Mouse (Mus musculus) gastrocnemius, postnatal 25 days (tissue): ENCODE data around the gene Tbce. TPM values are rescaled to one million over a fixed set of nuclear protein-coding genes. Genes with fewer than 3 reads are reported as not detected.

ENCODE experiments used
- DNase-seq: peaks from one replicate; pipeline ENCODE4 v3.0.0; 2022
- total RNA-seq, 2 experiments: library from RNA; stranded (reverse); gene quantifications; 1 replicate in 1 of 2; 2 replicates in 1 of 2; pipeline ENCODE4 v1.2.3; 2021

Gene Tbce
- total RNA-seq, 2 experiments from 2014 or later = 16.8 to 20.2 TPM

DNA sequence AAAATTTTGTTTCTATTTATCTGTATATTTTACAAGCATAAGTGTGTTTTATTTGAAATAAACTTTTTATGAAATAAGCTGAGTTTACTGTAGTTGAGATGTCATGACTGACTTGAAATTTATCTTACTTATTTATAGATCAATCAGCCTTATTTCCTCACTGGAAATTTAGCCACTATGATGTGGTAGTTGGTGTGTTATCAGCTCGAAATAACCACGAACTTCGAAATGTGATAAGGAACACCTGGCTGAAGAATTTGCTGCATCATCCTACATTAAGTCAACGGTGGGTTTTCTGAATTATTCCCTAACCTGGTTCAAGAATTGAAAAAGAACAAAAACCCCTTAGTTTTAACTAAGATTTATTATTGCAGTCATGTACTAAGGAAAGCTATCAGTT lies 73.3 kb downstream of the Tbce start:
- DNase-seq = no peak

DNA sequence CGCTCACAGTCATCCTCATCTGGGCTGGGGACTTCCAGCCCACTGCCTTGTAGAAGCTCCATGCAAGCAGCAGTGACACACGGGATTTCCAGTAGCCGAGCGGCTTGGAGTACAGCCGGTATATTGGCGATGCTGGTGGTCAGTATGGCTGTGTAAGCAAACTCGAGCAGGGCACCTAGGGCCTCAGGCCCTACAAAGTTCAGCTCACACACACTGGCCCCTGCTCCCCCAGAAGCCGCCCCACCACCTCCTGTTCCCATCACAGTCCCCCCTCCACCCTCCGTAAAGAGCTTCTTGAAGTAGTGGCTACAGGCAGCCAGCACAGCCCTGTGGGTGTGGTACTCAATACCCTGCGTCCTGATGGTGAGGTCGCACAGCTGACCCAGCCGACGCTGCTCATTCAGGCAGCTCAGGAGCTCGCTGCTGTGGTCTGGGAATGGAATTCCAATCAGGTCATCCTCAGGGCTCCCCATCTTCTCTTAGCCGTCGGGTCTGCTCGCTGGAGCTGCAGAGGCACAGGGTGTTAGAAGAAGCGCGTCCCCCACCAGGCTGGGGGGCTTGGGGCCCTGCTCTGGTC lies 74.0 kb downstream of the Tbce start:
- no peak for DNase-seq

DNA sequence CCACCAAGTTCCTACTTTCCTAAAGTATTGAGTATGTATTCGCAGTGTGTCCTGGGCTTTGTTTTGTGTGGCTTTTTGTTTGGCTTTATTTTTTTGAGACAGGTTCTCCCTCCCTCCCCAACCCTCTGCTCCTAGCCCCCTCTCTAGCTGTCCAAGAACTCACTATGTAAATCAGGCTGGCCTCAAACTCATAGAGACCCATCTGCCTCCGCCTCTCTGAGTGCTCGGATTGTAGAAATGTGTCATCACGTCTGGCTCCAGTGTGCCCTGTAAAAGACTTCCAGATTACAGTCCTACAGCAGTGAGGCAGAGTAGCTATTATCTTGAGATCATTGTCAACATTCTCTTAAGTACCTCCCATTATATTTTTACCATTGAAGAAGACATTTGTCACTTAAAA lies 78.4 kb downstream of the Tbce start:
- DNase-seq = no peak

DNA sequence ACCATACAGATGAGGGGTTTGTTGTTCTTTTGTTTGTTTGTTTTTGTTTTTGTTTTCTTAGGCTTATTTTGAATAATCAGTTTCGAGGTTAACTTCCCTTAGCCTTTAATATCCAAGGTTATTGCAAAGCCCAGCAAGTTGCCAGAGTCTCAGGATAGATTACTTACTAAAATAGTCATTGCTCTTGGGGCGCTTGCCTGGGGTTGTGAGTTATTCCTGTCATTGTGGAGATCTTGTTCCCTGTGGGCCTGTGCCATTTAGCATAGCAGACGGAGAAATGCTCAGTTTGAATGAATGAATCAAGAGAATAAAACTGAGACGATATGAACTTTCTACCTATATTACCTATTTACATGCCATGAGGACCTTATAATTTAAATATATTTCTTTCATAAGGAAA lies 79.2 kb downstream of the Tbce start:
- peak; percentile 14 for DNase-seq

DNA sequence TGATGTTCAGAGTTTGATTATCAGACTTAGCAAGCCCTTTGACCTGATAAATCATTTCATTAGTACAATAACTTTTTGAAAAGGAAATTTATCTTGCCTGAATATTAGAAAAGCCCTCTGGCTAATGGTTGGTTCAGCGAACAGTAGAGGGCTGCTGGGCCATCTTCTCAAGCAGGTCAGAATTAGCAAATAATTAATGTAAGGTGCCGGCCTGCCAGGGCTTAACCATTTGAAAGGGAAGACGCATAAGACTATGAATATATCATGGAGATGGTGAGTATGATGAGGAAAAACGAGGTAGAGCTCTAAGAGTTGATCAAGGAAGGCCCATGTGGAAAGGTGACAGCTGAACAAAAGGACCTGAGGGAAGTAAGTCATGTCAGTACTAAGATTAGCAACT lies 82.8 kb downstream of the Tbce start:
- no peak for DNase-seq

DNA sequence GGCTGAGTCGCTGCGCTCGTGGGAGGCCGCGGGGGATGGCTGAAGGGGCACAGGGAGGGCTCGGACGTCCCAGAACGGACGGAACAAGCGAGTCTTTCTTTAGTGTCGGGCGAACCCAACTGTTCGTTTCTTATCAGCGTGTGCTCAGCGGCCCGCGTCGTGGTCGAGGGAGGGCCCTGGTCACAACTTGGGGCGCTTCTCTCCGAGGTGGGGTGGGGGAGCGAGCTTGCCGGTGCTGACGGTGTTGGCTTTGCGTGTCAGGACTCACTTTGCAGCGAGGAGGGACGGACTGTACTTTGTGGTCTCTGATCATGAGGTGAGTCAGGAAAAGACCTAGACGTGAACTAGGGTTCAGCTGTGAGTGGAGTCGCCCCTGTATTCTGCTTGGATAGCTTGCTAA lies 84.5 kb downstream of the Tbce start:
- DNase-seq = peak; percentile 67

DNA sequence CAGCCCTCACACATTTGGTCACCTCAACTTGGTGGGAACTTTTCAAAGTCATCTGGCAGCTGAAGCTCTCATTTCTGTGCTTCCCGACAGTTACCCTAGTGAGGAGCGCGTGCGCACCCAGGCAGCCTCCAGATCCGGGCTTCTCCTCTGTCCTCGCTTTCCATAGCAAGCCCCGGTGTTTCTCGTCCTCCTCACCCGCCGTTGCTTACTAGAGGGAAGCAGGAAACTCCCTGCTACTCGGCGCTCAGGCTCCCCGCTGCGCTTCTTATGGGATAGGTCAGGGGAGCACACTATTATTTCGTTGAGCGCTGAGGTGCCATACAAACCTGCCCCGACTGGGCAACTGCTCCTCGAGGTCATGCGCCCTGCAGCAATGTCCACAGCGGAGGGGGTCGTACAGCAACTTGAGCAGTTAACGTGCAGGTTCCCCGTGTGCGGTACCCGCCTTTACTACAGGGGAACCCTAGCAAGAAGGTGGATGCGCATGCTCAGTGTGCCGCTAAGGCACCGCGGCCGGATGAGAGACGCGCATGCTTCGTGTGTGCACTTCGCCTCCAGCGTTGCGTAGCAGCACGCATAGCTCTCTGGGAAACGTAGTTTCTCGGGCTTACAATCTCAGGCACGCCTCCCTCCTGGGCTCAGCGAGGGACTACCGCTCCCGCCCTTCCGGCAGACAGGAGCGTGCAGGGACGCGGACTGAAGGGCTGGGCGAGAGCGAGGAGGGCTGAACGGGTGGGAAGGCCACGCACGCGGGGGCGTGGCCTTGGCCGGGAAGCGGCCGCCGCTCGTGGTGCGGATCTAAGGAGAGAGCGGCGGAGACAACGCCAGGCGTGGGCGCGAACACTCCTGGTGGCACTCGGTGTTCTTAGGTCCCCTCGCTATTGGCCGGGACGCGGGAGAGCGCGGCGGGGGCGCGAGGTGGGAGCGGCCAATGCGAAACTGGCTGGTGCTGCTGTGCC lies 85.3 kb downstream of the Tbce start, which contains the start of gene B3galnt2:
Gene B3galnt2 (plus strand): TSS at position 596 of the 959 bp plus-strand sequence.
- DNase-seq = peak; percentile 98

Other genes starting within 250 kb of the Tbce start
- gene B3galnt2, start 85.2 kb downstream of the Tbce start, total RNA-seq = 10 to 100 TPM; 47.1 to 63.9 TPM
- 10 to 100 TPM; 12.0 to 12.5 TPM for gene Arid4b, start 23.6 kb upstream of the Tbce start, total RNA-seq
- 10 to 100 TPM; 10.4 to 12.6 TPM for gene Ggps1, start 23.9 kb upstream of the Tbce start, total RNA-seq